Mouse (Mus musculus) sigmoid colon, adult 10 weeks (tissue): ENCODE data around the gene Lhpp. TPM values are rescaled to one million over a fixed set of nuclear protein-coding genes. Genes with fewer than 3 reads are reported as not detected.

ENCODE experiments used
- polyA plus RNA-seq: library from polyadenylated mRNA; stranded (reverse); fragments of 350-450 nt; fragmentation: Illumina TruSeq; extraction: RNeasy Lipid Tissue Mini Kit (QIAGEN cat#74804); gene quantifications from one replicate; pipeline ENCODE4 v1.2.3, GENCODE M21; 2014; ENCODE audit warnings: low read depth, low replicate concordance

Lhpp gene
- 3.2 TPM for polyA plus RNA-seq

DNA sequence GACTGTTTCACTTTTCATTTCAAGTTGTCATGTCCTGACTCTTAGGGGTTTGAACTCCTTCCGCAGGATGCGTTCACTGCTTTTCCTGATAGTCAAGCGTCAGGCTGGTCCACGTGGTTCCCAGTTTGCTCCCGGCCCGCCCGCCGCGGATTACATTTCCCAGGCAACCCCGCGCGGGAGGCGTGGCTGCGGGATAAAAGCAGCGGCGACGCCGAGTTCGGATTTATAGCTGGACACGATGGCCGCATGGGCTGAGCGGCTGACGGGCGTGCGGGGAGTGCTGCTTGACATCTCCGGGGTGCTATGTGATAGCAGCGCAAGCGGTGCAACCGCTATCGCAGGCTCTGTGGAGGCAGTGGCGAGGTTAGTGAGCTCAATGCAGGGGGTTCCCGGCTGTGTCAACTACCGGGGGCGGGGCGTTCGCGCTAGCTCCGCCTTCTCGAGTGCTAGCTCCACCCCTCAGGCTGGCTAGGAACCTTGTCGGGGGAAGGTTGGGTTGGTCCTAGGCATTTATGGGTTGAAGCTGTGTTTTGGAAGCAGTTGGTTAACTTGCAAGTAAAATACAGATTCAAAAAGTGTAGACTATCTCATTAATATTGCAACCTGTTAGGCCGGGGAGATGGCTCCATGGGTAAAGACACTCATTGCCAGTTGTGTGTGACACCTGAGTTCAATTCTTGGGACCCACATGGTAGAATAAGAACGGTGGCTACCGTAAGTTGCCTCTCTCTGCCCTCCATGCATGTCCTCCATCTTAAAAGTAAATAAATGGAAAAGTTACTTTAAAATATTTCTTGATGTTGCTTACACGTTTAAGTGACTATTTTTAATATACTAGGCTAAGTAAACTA lies at the start of gene Lhpp:
TSS of gene Lhpp (plus strand) at position 171 of the 851 bp plus-strand sequence.

DNA sequence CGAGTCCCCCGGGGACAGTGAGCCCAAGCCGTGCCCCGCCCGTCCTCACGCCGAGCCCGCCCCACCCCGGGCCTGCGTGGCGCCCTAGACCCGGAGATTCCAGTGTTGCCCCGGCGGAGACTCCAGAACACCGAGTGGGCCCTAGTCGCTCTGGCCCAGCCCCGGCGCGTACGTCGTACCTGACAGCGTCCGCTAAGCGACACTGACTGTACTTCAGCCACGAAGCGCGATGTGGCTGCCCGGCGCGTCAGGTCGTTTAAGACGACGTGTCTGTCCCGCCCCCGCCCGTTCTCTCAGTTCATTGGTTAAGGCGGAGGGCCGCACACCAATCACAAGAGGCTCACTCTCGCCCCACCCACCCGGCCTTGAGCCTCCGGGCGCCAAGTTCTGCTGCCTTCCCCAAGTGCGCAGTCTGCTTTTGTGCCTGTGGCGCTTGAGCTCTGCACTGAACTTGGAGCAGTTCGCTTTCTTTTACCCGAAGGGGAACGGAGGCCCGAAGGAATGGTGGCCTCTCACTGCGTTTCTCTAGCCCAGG lies 34.3 kb upstream of the Lhpp start, which contains the start of gene Oat:
TSS of gene Oat (minus strand) at position 283 of the 535 bp plus-strand sequence.

DNA sequence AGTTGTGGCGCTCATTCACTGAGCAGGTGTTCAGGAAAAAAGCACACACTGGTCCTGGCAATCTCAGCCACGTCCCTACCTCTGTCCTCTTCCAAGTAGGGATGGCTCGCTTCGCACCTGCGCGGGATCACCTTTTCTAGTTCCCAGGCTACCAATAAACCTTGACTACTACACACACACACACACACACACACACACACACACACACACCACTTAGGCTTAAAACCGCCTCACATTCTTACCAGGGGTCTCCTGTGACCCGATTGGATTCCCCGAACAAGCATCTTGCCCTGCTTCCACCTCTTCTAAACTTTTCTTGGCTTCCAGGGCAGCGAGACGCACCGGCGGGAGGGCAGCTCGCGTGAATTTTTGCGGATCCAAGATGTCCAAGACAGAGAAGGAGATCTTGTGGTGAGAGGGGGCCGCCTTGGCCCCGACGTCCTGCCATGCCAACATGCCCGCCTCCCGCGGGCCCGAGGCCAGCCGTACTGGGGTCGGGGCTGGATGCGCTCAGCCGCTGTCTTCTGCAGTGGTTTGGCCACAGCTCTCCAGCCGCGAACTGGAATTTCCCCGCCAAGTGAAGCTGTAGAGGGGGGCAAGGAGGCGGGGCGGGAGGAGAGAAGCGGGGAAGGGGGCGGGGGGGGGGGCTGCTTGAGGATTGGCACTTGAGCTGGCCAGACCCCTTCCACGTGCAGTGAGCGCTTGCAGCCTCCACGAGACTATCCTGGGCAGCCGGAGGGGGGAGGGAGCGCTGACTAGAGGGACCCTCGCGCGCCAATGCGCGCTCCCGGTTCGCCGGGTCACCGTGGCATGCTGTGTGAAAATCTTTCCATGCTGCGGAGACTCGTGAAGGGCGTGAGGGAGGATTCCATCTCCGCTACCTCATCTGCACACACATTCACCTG lies 11.1 kb upstream of the Lhpp start, which contains the start of gene Nkx1-2:
TSS of gene Nkx1-2 (minus strand) at position 567 of the 905 bp plus-strand sequence.

Other genes starting within 250 kb of the Lhpp start
- gene Oat, start 34.2 kb upstream of the Lhpp start, polyA plus RNA-seq = 110 TPM
- not detected for gene Nkx1-2, start 11.0 kb upstream of the Lhpp start, polyA plus RNA-seq
- 6.6 TPM for gene Fam53b, start 203.2 kb downstream of the Lhpp start, polyA plus RNA-seq
- gene Eef1akmt2, start 242.0 kb downstream of the Lhpp start, polyA plus RNA-seq = 103 TPM
- gene Abraxas2, start 248.6 kb downstream of the Lhpp start, polyA plus RNA-seq = 64.9 TPM